Mouse (Mus musculus) hindbrain, embryonic 16.5 days (tissue): ENCODE results near the gene Pgm5. TPM values are rescaled to one million over a fixed set of nuclear protein-coding genes. Genes with fewer than 3 reads are reported as not detected.

Experiments
- ATAC-seq: fragments of 200-750 bp; cut with Nextera tagmentation; 2 replicates; pipeline ENCODE4 v1.8.0; 2017; ENCODE audit warnings: moderate TSS enrichment, moderate library complexity
- H3K27ac ChIP-seq: fragments of 300-500 bp; sonication (generic); 2 replicates; pipeline ENCODE4 v1.5.1; 2014; ENCODE audit warnings: low read depth, mild to moderate bottlenecking, control low read depth, low read length, moderate library complexity
- H3K27me3 ChIP-seq: fragments of 300-500 bp; sonication (generic); replicated peaks from 2 replicates; pipeline ENCODE4 v1.6.1; 2014; ENCODE audit warnings: low read length; ENCODE audit not compliant: control insufficient read depth, insufficient read depth
- H3K36me3 ChIP-seq: fragments of 300-500 bp; sonication (generic); 2 replicates; pipeline ENCODE4 v1.6.1; 2014; ENCODE audit warnings: mild to moderate bottlenecking, low read length, moderate library complexity, mixed read lengths; ENCODE audit not compliant: control insufficient read depth, insufficient read depth
- H3K4me1 ChIP-seq: fragments of 300-500 bp; sonication (generic); 2 replicates; pipeline ENCODE4 v1.6.1; 2014; ENCODE audit warnings: low read depth, low read length; ENCODE audit not compliant: control insufficient read depth, insufficient read depth
- H3K4me2 ChIP-seq: fragments of 300-500 bp; sonication (generic); 2 replicates; pipeline ENCODE4 v1.6.1; 2014; ENCODE audit warnings: mild to moderate bottlenecking, low read length, control low read depth, moderate library complexity
- H3K4me3 ChIP-seq: fragments of 300-500 bp; sonication (generic); 2 replicates; pipeline ENCODE4 v1.5.1; 2014; ENCODE audit warnings: mild to moderate bottlenecking, low read length, control low read depth, moderate library complexity
- H3K9ac ChIP-seq: fragments of 300-500 bp; sonication (generic); 2 replicates; pipeline ENCODE4 v1.6.1; 2014; ENCODE audit warnings: low read depth, mild to moderate bottlenecking, control low read depth, low read length, moderate library complexity
- H3K9me3 ChIP-seq: fragments of 300-500 bp; sonication (generic); 2 replicates; pipeline ENCODE4 v1.6.1; 2014; ENCODE audit warnings: mild to moderate bottlenecking, low read length, moderate library complexity; ENCODE audit not compliant: control insufficient read depth
- WGBS: fragments of 180-500 bp; shearing (Covaris S2); extraction: QIAGEN DNeasy Blood & Tissue Kit; methylation state at CpG from one replicate; pipeline ENCODE4 v1.1.7; 2014; 5-methylcytosine and 5-hydroxymethylcytosine counted together
- polyA plus RNA-seq: library from polyadenylated mRNA; unstranded; fragments of >200 nt; fragmentation: Nextera tagmentation; extraction: Ambion mirVana; gene quantifications from 2 replicates; pipeline ENCODE4 v1.2.1, GENCODE M21; 2015

Pgm5 gene
- polyA plus RNA-seq, 1 experiment from 2014 or later, result 1.7 TPM

- Histone ChIP-seq H3K4me2 (no peak overlapping the region), H3K9ac (no peak overlapping the region), H3K27me3 (no peaks in the 10 kb centered on the region), H3K9me3 (no peaks in the 10 kb centered on the region), H3K27ac (no peak overlapping the region), H3K4me1 (no peaks in the 10 kb centered on the region), H3K4me3 (no peak overlapping the region), H3K36me3 (no peaks in the 10 kb centered on the region)
- no peak for ATAC-seq
- 73% methylated on average over 3 of the region's 3 CpGs for WGBS
Measured at GRCm38 (mm10) chr19:24754440-24754785, 107.2 kb downstream of the Pgm5 start.

- peak overlapping the region; percentile 5; the same call in 1 of the 2 replicates for H3K4me2 ChIP-seq
- ATAC-seq, result peak; percentile 80
- 27% methylated on average over 14 of the region's 14 CpGs for WGBS
Measured at GRCm38 (mm10) chr19:24753617-24754439, 107.8 kb downstream of the Pgm5 start.

GRCm38 (mm10) chr19:24752873-24753538 lies 108.6 kb downstream of the Pgm5 start:
- no peak overlapping the region for H3K4me2 ChIP-seq
- no peaks in the 10 kb centered on the region for H3K27me3 ChIP-seq
- no peak overlapping the region for H3K9ac ChIP-seq
- H3K4me3 ChIP-seq, result no peak overlapping the region
- no peaks in the 10 kb centered on the region for H3K9me3 ChIP-seq
- no peak overlapping the region for H3K27ac ChIP-seq
- H3K4me1 ChIP-seq, result no peaks in the 10 kb centered on the region
- no peak for ATAC-seq
- WGBS, result 82% methylated on average over 7 of the region's 7 CpGs
- no peaks in the 10 kb centered on the region for H3K36me3 ChIP-seq

More at GRCm38 (mm10) chr19:24753617-24754439, 107.8 kb downstream of the Pgm5 start:
- Histone ChIP-seq H3K27me3 (no peaks in the 10 kb centered on the region), H3K9ac (no peak overlapping the region), H3K36me3 (no peaks in the 10 kb centered on the region), H3K4me1 (no peaks in the 10 kb centered on the region), H3K27ac (no peak overlapping the region), H3K4me3 (no peak overlapping the region), H3K9me3 (no peaks in the 10 kb centered on the region)

GRCm38 (mm10) chr19:24746266-24746875 lies 115.3 kb downstream of the Pgm5 start:
- no peak overlapping the region for H3K4me3 ChIP-seq
- WGBS, result 88% methylated on average over 4 of the region's 4 CpGs
- H3K9me3 ChIP-seq, result no peaks in the 10 kb centered on the region
- no peaks in the 10 kb centered on the region for H3K36me3 ChIP-seq
- no peak overlapping the region for H3K9ac ChIP-seq
- no peak for ATAC-seq
- H3K27ac ChIP-seq, result no peak overlapping the region
- H3K27me3 ChIP-seq, result no peaks in the 10 kb centered on the region
- H3K4me1 ChIP-seq, result no peaks in the 10 kb centered on the region
- H3K4me2 ChIP-seq, result no peak overlapping the region

GRCm38 (mm10) chr19:24742606-24743005 lies 119.0 kb downstream of the Pgm5 start:
- H3K4me3 ChIP-seq, result no peak overlapping the region
- ATAC-seq, result no peak

GRCm38 (mm10) chr19:24738786-24739185 lies 122.9 kb downstream of the Pgm5 start:
- Histone ChIP-seq H3K9me3 (no peaks in the 10 kb centered on the region), H3K27me3 (no peaks in the 10 kb centered on the region), H3K36me3 (no peaks in the 10 kb centered on the region), H3K4me2 (no peak overlapping the region), H3K9ac (no peak overlapping the region), H3K27ac (no peak overlapping the region), H3K4me3 (no peak overlapping the region), H3K4me1 (no peaks in the 10 kb centered on the region)
- ATAC-seq, result no peak
- 79% methylated on average over 3 of the region's 3 CpGs for WGBS

More at GRCm38 (mm10) chr19:24742606-24743005, 119.0 kb downstream of the Pgm5 start:
- no peak overlapping the region for H3K9ac ChIP-seq
- H3K4me1 ChIP-seq, result no peaks in the 10 kb centered on the region
- no peak overlapping the region for H3K27ac ChIP-seq
- H3K36me3 ChIP-seq, result no peaks in the 10 kb centered on the region
- H3K9me3 ChIP-seq, result no peaks in the 10 kb centered on the region
- no peak overlapping the region for H3K4me2 ChIP-seq
- H3K27me3 ChIP-seq, result no peaks in the 10 kb centered on the region
- 74% methylated on average over 6 of the region's 6 CpGs for WGBS

GRCm38 (mm10) chr19:24738026-24738425 lies 123.6 kb downstream of the Pgm5 start:
- no peak for ATAC-seq
- H3K4me2 ChIP-seq, result no peak overlapping the region
- WGBS, result 79% methylated on average over 5 of the region's 5 CpGs
- H3K27ac ChIP-seq, result no peak overlapping the region
- no peaks in the 10 kb centered on the region for H3K9me3 ChIP-seq
- no peaks in the 10 kb centered on the region for H3K4me1 ChIP-seq
- H3K27me3 ChIP-seq, result no peaks in the 10 kb centered on the region
- H3K4me3 ChIP-seq, result no peak overlapping the region
- no peak overlapping the region for H3K9ac ChIP-seq
- H3K36me3 ChIP-seq, result no peaks in the 10 kb centered on the region

GRCm38 (mm10) chr19:24735484-24736128 lies 126.0 kb downstream of the Pgm5 start:
- Histone ChIP-seq H3K9me3 (no peaks in the 10 kb centered on the region), H3K27me3 (no peaks in the 10 kb centered on the region), H3K4me1 (no peaks in the 10 kb centered on the region), H3K4me3 (no peak overlapping the region), H3K27ac (peak overlapping the region; percentile 40; the same call in 1 of the 2 replicates), H3K36me3 (no peaks in the 10 kb centered on the region), H3K4me2 (no peak overlapping the region), H3K9ac (no peak overlapping the region)
- no peak; the same call in 1 of the 2 replicates for ATAC-seq
- WGBS, result 38% methylated on average over 6 of the region's 6 CpGs

- H3K4me1 ChIP-seq, result no peaks in the 10 kb centered on the region
- WGBS, result 58% methylated on average over 5 of the region's 5 CpGs
- H3K4me3 ChIP-seq, result no peak overlapping the region
- H3K4me2 ChIP-seq, result no peak overlapping the region
- no peak overlapping the region for H3K27ac ChIP-seq
- H3K27me3 ChIP-seq, result no peaks in the 10 kb centered on the region
- no peaks in the 10 kb centered on the region for H3K36me3 ChIP-seq
- no peak overlapping the region for H3K9ac ChIP-seq
- ATAC-seq, result no peak
- no peaks in the 10 kb centered on the region for H3K9me3 ChIP-seq
Measured at GRCm38 (mm10) chr19:24730661-24731060, 131.0 kb downstream of the Pgm5 start.
